Mouse (Mus musculus): ENCODE measurements around the gene Gen1. TPM values are rescaled to one million over a fixed set of nuclear protein-coding genes. Genes with fewer than 3 reads are reported as not detected.

Gen1 gene
- total RNA-seq, 2 experiments from 2014 or later, result 1.8 to 1.9 TPM

GRCm38 (mm10) chr12:11226529-11227268 is 38.9 kb downstream of the Gen1 start:
- intact Hi-C loops (cut with DNase I), result no loop called here
- DNase-seq (ENCODE audit: low spot score in 2 of 2), result no peak

GRCm38 (mm10) chr12:11226123-11226522 is 39.5 kb downstream of the Gen1 start:
- no peak for DNase-seq (ENCODE audit: low spot score in 2 of 2)
- intact Hi-C loops (cut with DNase I), result no loop called here

- intact Hi-C loops (cut with DNase I), result no loop called here
- no peak for DNase-seq (ENCODE audit: low spot score in 2 of 2)
Observed at GRCm38 (mm10) chr12:11224722-11225121, 40.9 kb downstream of the Gen1 start.

- DNase-seq (ENCODE audit: low spot score in 2 of 2), result no peak
- intact Hi-C loops (cut with DNase I), result no loop called here
Observed at GRCm38 (mm10) chr12:11223090-11223489, 42.5 kb downstream of the Gen1 start.

- intact Hi-C loops (cut with DNase I), result no loop called here
- no peak for DNase-seq (ENCODE audit: low spot score in 2 of 2)
Observed at GRCm38 (mm10) chr12:11222566-11222965, 43.0 kb downstream of the Gen1 start.

GRCm38 (mm10) chr12:11221524-11222330 is 43.9 kb downstream of the Gen1 start:
- intact Hi-C loops (cut with DNase I), result no loop called here
- DNase-seq (ENCODE audit: low spot score in 2 of 2), result peak in 1 of 2 experiments; percentile 5

GRCm38 (mm10) chr12:11217726-11218250 is 47.8 kb downstream of the Gen1 start:
- intact Hi-C loops (cut with DNase I), result no loop called here
- no peak for DNase-seq (ENCODE audit: low spot score in 2 of 2)

- intact Hi-C loops (cut with DNase I), result no loop called here
- DNase-seq (ENCODE audit: low spot score in 2 of 2), result no peak
Observed at GRCm38 (mm10) chr12:11216454-11216853, 49.1 kb downstream of the Gen1 start.

- DNase-seq (ENCODE audit: low spot score in 2 of 2), result no peak
- intact Hi-C loops (cut with DNase I), result no loop called here
Observed at GRCm38 (mm10) chr12:11215555-11215954, 50.0 kb downstream of the Gen1 start.

- intact Hi-C loops (cut with DNase I), result no loop called here
- no peak for DNase-seq (ENCODE audit: low spot score in 2 of 2)
Observed at GRCm38 (mm10) chr12:11214776-11215175, 50.8 kb downstream of the Gen1 start.

GRCm38 (mm10) chr12:11212881-11213280 is 52.7 kb downstream of the Gen1 start:
- intact Hi-C loops (cut with DNase I), result no loop called here
- DNase-seq (ENCODE audit: low spot score in 2 of 2), result no peak

- no peak for DNase-seq (ENCODE audit: low spot score in 2 of 2)
- intact Hi-C loops (cut with DNase I), result no loop called here
Observed at GRCm38 (mm10) chr12:11210361-11210760, 55.2 kb downstream of the Gen1 start.

- no peak for DNase-seq (ENCODE audit: low spot score in 2 of 2)
- intact Hi-C loops (cut with DNase I), result no loop called here
Observed at GRCm38 (mm10) chr12:11209636-11210035, 56.0 kb downstream of the Gen1 start.

GRCm38 (mm10) chr12:11208872-11209271 is 56.7 kb downstream of the Gen1 start, which contains the start of gene Msgn1:
Gene Msgn1, minus strand, starts transcription at chr12:11208972.
- DNase-seq (ENCODE audit: low spot score in 2 of 2), result no peak
- intact Hi-C loops (cut with DNase I), result no loop called here

GRCm38 (mm10) chr12:11206321-11206720 is 59.3 kb downstream of the Gen1 start:
- intact Hi-C loops (cut with DNase I), result no loop called here
- no peak for DNase-seq (ENCODE audit: low spot score in 2 of 2)

GRCm38 (mm10) chr12:11203694-11204665 is 61.6 kb downstream of the Gen1 start:
- intact Hi-C loops (cut with DNase I), result no loop called here
- DNase-seq (ENCODE audit: low spot score in 2 of 2), result peak in 1 of 2 experiments; percentile 16

GRCm38 (mm10) chr12:11202476-11202875 is 63.1 kb downstream of the Gen1 start:
- DNase-seq (ENCODE audit: low spot score in 2 of 2), result no peak
- intact Hi-C loops (cut with DNase I), result no loop called here

GRCm38 (mm10) chr12:11200711-11201110 is 64.9 kb downstream of the Gen1 start:
- no peak for DNase-seq (ENCODE audit: low spot score in 2 of 2)
- intact Hi-C loops (cut with DNase I), result no loop called here

- no peak for DNase-seq (ENCODE audit: low spot score in 2 of 2)
- intact Hi-C loops (cut with DNase I), result loop anchor here (5.0 kb wide), 2 partner anchors 69 to 949 kb away; partner anchors contain the start of genes Gen1 and Smc6
Observed at GRCm38 (mm10) chr12:11198551-11198950, 67.0 kb downstream of the Gen1 start.

Data from left cerebral cortex, postnatal 36 days (tissue).